Comparison of ENCODE assay signal across 15 mouse cellular contexts in the genomic region with DNA sequence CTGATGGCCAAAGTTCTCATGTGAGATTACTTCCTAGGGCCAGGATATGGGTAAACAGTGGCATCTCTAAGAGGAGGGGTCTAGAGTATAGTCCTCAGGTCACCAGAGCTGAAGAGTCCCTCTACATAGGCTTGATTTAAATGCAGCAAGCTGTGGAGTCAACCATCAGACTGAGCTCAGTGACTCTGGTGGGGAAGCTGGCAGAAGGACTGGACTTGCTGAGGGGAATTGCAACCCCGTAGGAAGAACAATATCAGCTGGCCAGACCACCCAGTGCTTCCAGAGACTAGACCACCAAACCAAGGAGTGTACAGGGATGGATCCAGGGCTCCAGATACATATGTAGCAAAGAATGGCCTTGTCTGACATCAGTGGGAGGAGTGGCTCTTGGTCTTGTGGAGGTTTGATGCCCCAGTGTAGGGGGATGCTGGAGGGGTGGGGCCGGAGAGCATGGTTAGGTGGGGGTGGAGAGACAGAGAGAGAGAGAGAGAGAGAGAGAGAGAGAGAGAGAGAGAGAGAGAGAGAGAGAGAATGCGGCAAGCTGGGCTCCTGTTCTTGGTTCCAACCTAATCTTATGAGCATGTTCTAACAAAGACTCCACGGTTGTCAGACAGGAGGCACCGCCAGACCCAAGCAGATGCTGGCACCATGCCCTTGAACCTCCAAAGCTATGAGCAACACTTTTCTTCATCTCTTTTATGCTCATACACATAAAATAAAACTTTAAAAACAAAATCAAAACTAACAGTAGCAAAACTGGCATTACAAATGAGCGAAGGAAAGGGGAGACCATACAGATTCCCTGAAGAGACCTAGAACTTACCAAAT. TPM values are rescaled to one million over a fixed set of nuclear protein-coding genes. Genes with fewer than 3 reads are reported as not detected.
A peak's percentile ranks its signal among the peaks of the same experiment; 100 is the strongest.
DNase-seq lines count a peak whose midpoint lies in the region; ATAC-seq and TF ChIP-seq lines count a peak whose summit lies in the region.
"Had no signal": no experiment of that assay in that cellular context is flagged by ENCODE, and none has a peak within 500 bp of the region (broad histone marks: within the 10 kb centered on the region; RNA-seq: fewer than 3 reads in every experiment).

No protein-coding gene starts in this region.

- peak; percentile 17 for DNase-seq in heart, postnatal 4 days
- DNase-seq in heart, adult 2 months = no peak
- peak; percentile 39 to 41 for DNase-seq in urinary bladder, postnatal 36 days (ENCODE audit: low spot score in 2 of 2)
- no peak for DNase-seq in urinary bladder, adult 2 months (ENCODE audit: low spot score)
- DNase-seq in limb, embryonic 14.5 days (ENCODE audit: low spot score) = peak; percentile 11
- peak; percentile 62 to 78 for DNase-seq in spleen, postnatal 4 days (ENCODE audit: low spot score in 2 of 2)
- no peak for DNase-seq in left cerebral cortex, postnatal 36 days (ENCODE audit: low spot score in 2 of 2)
- DNase-seq: adrenal gland, postnatal 25 days; cerebellum, adult 11 months; gastrocnemius, postnatal 14 days had no signal

- no peak overlapping the region for H3K9ac ChIP-seq in heart, adult 2 months (ENCODE audit: low read depth, low read length)
- H3K9ac ChIP-seq in limb, embryonic 14.5 days (ENCODE audit: low read depth, low read length, severe bottlenecking) = no peak overlapping the region
- H3K9ac ChIP-seq: forebrain, embryonic 13.5 days; hindbrain, embryonic 13.5 days; kidney, embryonic 15.5 days; limb, embryonic 12.5 days had no signal

- H3K4me2 ChIP-seq in limb, embryonic 14.5 days (replicated peaks; ENCODE audit: low read depth, low read length, severe bottlenecking) = no peak overlapping the region
- H3K4me2 ChIP-seq: forebrain, embryonic 13.5 days; hindbrain, embryonic 13.5 days; kidney, embryonic 15.5 days; limb, embryonic 12.5 days had no signal

- no peak for ATAC-seq in limb, embryonic 14.5 days (ENCODE audit: low FRiP score, low read depth)
- no peak for ATAC-seq in megakaryocyte, adult 5-6 weeks (ENCODE audit: poor library complexity, severe bottlenecking)
- ATAC-seq: forebrain, embryonic 13.5 days had no signal

- no peaks in the 10 kb centered on the region for H3K36me3 ChIP-seq in heart, adult 2 months (ENCODE audit: control insufficient read depth, insufficient read depth, low read length)
- H3K36me3 ChIP-seq in limb, embryonic 14.5 days (ENCODE audit: control insufficient read depth, insufficient read depth, low read length) = no peaks in the 10 kb centered on the region
- H3K36me3 ChIP-seq: hindbrain, embryonic 13.5 days; kidney, embryonic 15.5 days; limb, embryonic 12.5 days had no signal

- H3K27me3 ChIP-seq in heart, adult 2 months (ENCODE audit: control insufficient read depth, insufficient read depth, low read length) = no peaks in the 10 kb centered on the region
- no peaks in the 10 kb centered on the region for H3K27me3 ChIP-seq in limb, embryonic 14.5 days (ENCODE audit: control insufficient read depth, insufficient read depth, low read length)
- H3K27me3 ChIP-seq: forebrain, embryonic 13.5 days; hindbrain, embryonic 13.5 days; kidney, embryonic 15.5 days; limb, embryonic 12.5 days had no signal

- H3K4me3 ChIP-seq in heart, adult 2 months = no peak overlapping the region
- no peak overlapping the region for H3K4me3 ChIP-seq in limb, embryonic 14.5 days (replicated peaks; ENCODE audit: low read length)
- H3K4me3 ChIP-seq: forebrain, embryonic 13.5 days; hindbrain, embryonic 13.5 days; kidney, embryonic 15.5 days; limb, embryonic 12.5 days had no signal

- H3K4me1 ChIP-seq in heart, adult 2 months (ENCODE audit: control insufficient read depth, insufficient read depth, low read length) = peaks cover 1% of the 10 kb centered on the region; the same call in 1 of the 2 replicates
- H3K4me1 ChIP-seq in limb, embryonic 14.5 days (ENCODE audit: control insufficient read depth, insufficient read depth, low read length) = no peaks in the 10 kb centered on the region
- H3K4me1 ChIP-seq: forebrain, embryonic 13.5 days; hindbrain, embryonic 13.5 days had no signal

- intact Hi-C loops in heart, adult 2 months (cut with DNase I) = no loop called here
- intact Hi-C loops in left cerebral cortex, postnatal 36 days (cut with DNase I) = no loop called here

- no peak overlapping the region for H3K27ac ChIP-seq in heart, adult 2 months
- H3K27ac ChIP-seq in limb, embryonic 14.5 days (replicated peaks; ENCODE audit: low read depth, low read length) = no peak overlapping the region
- H3K27ac ChIP-seq: forebrain, embryonic 13.5 days; hindbrain, embryonic 13.5 days; limb, embryonic 12.5 days had no signal

- no peak for TF ChIP-seq CTCF in heart, adult 2 months (IDR thresholded peaks at IDR 0.05)

- 68% methylated on average over 6 of the region's 6 CpGs for WGBS in heart, adult 2 months
- WGBS in limb, embryonic 14.5 days = 70% methylated on average over 6 of the region's 6 CpGs

- no peaks in the 10 kb centered on the region for H3K9me3 ChIP-seq in limb, embryonic 14.5 days (ENCODE audit: control insufficient read depth, low read length)
- H3K9me3 ChIP-seq: forebrain, embryonic 13.5 days; hindbrain, embryonic 13.5 days; kidney, embryonic 15.5 days; limb, embryonic 12.5 days had no signal

- no peak for TF ChIP-seq EP300 in heart, adult 2 months (IDR thresholded peaks at IDR 0.05; ENCODE audit: insufficient read depth, low read depth, low read length)

- no peaks in the 10 kb centered on the region for H3K79me2 ChIP-seq in heart, adult 2 months (replicated peaks; ENCODE audit: control insufficient read depth, insufficient read depth, low read length)

- no peak for TF ChIP-seq POLR2A in heart, adult 2 months (IDR thresholded peaks at IDR 0.05; ENCODE audit: insufficient read depth, low read depth, low read length)
- no peak for TF ChIP-seq POLR2A in limb, embryonic 14.5 days (IDR thresholded peaks at IDR 0.05; ENCODE audit: borderline replicate concordance, extremely low read depth, insufficient read depth, insufficient read length)

RNA-seq across cellular contexts. Expression of a gene that starts 6.1 kb away (rescaled TPM):
- 100 to 1,000 TPM in 1 of 2 experiments, 10 to 100 TPM in 1; 96.2 to 108 TPM for total RNA-seq in heart, postnatal 4 days (2021)
- 1 to 10 TPM in 1 of 2 experiments, under 1 TPM in 1; 0.97 to 1.9 TPM for total RNA-seq in heart, adult 2 months (2021)
- polyA plus RNA-seq in heart, adult 2 months (2012; rRNA removed) = 0.16 and 0.29 TPM in 2 replicates
- 1.6 and 2.5 TPM in 2 replicates for polyA plus RNA-seq in urinary bladder, adult 2 months (2012; rRNA removed)
- polyA plus RNA-seq in limb, embryonic 14.5 days (2012; rRNA removed) = 21.9 and 43.1 TPM in 2 replicates
- polyA plus RNA-seq in limb, embryonic 14.5 days (2014; fragmentation: Nextera tagmentation; extraction: Ambion mirVana) = 47.7 and 53.5 TPM in 2 replicates
- 558 and 564 TPM in 2 replicates for total RNA-seq in megakaryocyte, adult 5-6 weeks (2015)
- 458 and 547 TPM in 2 replicates for total RNA-seq in megakaryocyte, adult 5-6 weeks (2017)
- under 1 TPM; 0.45 to 0.99 TPM for total RNA-seq in left cerebral cortex, postnatal 36 days (2021)

Comparison
In these comparisons a context has a peak if more than half of its experiments do, and no peak if none do; other contexts are left out.
1. DNase-seq: peak in heart, postnatal 4 days (single experiment), urinary bladder, postnatal 36 days (2 of 2), limb, embryonic 14.5 days (single experiment) and spleen, postnatal 4 days (2 of 2); none in heart, adult 2 months (0 of 2), urinary bladder, adult 2 months (single experiment) and left cerebral cortex, postnatal 36 days (0 of 2).
2. RNA of a gene that starts 6.1 kb away (total RNA-seq): 458 to 564 TPM in megakaryocyte, adult 5-6 weeks and 96.2 to 108 TPM in heart, postnatal 4 days; 0.97 to 1.9 TPM in heart, adult 2 months and 0.45 to 0.99 TPM in left cerebral cortex, postnatal 36 days; every median in the first group is over 10 times any median in the second.